Mouse (Mus musculus): ENCODE data around the gene Sde2.
"Not testable (repeated sequence)": the region's sequence is repeated elsewhere in the genome, so short reads cannot be mapped to it uniquely, and the experiment has no call there.

The Sde2 gene

GRCm38 (mm10) chr1:180883731-180884130 is 32.8 kb downstream of the Sde2 start:
- DNase-seq (ENCODE audit: low read depth, low spot score), result no peak

DNA sequence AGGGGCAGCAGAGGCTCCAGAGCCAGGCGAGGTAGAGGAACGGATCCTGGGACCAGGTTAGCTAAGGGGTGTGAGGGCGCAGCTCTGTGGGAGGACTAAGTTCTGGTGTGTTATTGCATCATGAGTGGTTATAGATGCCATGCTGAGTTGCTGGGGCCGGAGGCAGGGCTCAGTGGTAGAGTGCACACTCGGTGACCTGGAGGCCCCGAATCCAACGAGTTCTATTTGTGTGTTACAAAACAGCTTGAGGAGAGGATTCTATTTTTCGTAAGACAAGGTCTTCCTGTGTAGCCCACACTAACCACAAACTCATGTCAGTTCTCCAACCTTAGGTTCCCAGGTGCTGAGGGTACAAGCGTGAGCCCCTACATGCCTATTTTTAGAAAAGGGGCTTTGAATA is 33.6 kb downstream of the Sde2 start:
- no peak for DNase-seq (ENCODE audit: low read depth, low spot score)

DNA sequence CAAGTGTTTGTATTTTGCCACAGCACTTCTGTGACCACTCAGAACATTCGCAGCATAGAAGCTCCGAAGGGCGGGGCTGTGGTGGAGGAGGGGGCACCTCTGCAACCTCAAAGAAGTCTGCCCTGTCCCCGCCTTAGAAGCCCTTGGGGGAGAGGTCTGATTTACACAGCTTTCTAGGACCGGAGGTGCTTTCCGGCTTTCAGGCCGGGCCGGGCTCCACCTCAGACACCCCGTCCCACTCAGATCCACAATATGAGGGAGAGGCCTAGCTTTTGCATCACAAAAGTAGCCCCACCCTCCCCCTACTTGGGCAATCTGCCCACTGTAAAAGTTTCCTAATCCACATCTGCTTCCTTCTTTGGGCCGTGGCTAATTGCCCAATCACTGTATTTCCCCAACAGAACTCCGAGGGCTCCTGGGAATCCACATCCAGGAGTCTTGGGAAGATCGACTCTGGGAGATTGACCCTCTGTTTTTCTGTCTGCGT is 37.7 kb downstream of the Sde2 start:
- DNase-seq (ENCODE audit: low read depth, low spot score), result no peak

DNA sequence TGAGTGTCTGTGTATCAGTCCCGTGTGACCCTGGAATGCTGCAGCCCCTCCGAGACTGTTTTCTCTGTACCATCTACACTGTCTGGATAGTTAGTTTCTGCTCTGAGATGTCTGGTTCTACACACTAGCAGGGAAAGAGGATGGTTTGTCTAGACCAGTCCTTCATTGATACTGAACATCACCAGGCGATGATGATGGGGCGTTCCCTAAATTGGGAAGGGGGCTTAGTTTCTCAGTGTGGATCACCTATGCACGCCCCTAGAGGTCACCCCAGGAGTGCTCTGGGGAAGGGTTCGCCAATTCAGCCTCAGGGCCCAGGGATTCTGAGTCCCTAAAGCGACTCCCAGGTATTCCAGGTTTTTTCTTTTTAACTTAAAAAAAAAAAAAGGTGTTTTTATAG is 38.2 kb downstream of the Sde2 start:
- no peak for DNase-seq (ENCODE audit: low read depth, low spot score)

DNA sequence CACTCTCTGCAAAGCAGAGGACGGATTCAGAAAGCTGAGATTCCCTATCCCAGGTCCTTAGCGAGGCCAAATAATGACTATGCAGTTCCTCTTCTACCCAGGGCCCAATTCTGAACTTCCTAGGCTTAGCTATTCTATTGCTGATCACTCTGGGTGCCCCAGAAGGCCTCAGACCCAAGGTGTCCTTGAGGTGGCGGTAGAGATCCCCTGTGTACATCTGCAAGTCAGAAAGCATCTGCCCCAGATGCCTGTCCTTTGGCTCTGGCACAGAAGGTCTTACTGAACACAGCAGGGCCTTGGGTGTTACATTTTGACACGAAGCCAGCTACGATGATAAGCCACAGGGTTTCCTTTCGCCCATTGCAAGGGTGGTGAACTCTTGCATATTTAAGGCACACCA is 38.9 kb downstream of the Sde2 start:
- no peak for DNase-seq (ENCODE audit: low read depth, low spot score)

DNA sequence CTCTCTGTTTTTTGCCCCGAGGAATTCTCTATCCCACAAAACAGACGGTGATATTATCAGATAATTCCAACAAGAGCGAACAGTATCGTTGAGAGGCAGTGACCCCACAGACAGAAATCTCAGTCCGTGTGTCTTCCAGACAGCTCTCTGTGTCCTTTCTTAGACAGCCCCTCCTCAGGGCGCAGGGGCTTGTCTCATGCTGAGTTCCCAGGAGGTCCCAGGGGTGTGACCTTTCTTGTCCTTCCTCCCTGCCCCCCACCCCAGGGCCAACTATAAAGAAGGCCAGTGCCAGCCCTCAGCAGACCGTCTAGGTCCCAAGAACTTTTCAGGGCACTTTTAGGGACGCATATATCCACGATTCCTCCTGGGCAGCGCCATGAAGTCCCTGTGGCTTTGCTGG is 41.9 kb downstream of the Sde2 start, which contains the start of gene Lefty2:
Gene Lefty2, plus strand, starts transcription at position 301 of the 400 bp plus-strand sequence.
- DNase-seq (ENCODE audit: low read depth, low spot score), result no peak

GRCm38 (mm10) chr1:180894088-180894987 is 43.4 kb downstream of the Sde2 start:
- not testable (repeated sequence) for DNase-seq (ENCODE audit: low read depth, low spot score)

- peak; percentile 36 for DNase-seq (ENCODE audit: low read depth, low spot score)
Measured at GRCm38 (mm10) chr1:180901107-180901506, 50.2 kb downstream of the Sde2 start.

GRCm38 (mm10) chr1:180902915-180903314 is 52.0 kb downstream of the Sde2 start:
- DNase-seq (ENCODE audit: low read depth, low spot score), result no peak

DNA sequence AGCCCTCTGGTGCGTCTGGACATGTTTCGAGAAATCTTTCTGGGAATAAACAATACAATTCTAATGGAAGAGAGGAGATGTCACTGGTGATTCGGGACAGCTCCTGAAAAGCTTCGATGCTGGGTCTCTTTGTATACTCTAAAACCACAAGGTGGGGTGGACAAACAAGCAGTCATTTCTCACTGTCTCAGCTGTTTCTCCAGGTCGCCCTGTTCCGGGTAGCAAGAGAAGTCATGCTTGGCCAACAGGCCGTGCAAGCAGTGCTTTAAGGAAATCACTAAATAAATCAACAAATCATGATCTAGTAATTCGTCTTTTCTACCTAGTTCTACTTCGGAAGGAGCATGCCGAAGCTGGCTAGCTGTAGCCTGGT is 52.7 kb downstream of the Sde2 start:
- DNase-seq (ENCODE audit: low read depth, low spot score), result no peak

DNA sequence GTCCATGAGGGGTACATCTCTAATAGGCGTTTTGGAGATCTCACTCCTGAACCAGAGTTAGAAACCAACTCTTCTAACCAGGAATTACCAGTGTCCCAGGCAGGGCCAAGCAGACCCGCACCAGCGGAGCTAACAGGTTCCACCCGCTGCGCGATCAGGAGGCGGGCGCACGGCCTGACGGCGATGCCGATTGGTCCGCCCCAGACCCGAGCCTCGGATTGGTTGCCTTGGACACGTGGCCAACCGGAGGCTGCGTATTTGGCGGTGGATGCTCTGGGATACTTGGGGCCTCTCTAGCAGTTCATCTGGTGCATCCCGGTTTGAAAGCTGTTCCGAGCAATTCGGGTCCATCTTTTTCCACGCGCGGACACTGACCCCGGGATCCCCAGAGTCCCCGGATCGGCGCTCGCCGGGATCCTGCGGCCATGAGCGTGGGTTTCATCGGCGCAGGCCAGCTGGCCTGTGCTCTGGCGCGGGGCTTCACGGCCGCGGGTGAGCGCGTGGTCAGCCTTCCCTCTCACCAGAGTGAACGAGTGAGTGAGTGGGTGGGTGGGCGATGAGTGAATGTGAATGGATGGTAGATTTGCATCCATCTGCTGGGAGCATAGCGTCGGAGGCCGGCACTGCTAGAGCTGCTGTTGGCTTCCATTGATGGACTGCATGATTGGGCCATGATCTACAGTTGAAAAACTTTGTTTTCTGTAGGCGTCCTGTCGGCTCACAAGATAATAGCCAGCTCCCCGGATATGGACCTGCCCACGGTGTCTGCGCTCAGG is 53.3 kb downstream of the Sde2 start, which contains the start of gene Pycr2:
Gene Pycr2, plus strand, starts transcription at position 255 of the 776 bp plus-strand sequence.
- DNase-seq (ENCODE audit: low read depth, low spot score), result peak; percentile 88

DNA sequence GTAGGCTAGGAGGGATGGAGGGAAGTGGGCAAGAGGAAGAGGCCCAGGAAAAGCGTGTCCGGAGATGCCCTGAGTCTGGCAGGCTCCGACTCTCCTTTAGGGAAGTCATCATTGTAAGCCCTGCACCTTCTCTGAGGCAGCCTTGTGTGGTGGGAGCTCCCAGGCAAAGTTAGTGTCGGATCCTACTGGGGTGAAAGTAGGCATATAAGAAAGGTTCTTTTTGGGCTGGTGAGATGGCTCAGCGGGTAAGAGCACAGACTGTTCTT is 53.8 kb downstream of the Sde2 start:
- no peak for DNase-seq (ENCODE audit: low read depth, low spot score)

GRCm38 (mm10) chr1:180905307-180905706 is 54.4 kb downstream of the Sde2 start:
- DNase-seq (ENCODE audit: low read depth, low spot score), result no peak

GRCm38 (mm10) chr1:180905876-180906275 is 54.9 kb downstream of the Sde2 start:
- DNase-seq (ENCODE audit: low read depth, low spot score), result no peak

- no peak for DNase-seq (ENCODE audit: low read depth, low spot score)
Measured at GRCm38 (mm10) chr1:180906461-180907147, 55.7 kb downstream of the Sde2 start.

DNA sequence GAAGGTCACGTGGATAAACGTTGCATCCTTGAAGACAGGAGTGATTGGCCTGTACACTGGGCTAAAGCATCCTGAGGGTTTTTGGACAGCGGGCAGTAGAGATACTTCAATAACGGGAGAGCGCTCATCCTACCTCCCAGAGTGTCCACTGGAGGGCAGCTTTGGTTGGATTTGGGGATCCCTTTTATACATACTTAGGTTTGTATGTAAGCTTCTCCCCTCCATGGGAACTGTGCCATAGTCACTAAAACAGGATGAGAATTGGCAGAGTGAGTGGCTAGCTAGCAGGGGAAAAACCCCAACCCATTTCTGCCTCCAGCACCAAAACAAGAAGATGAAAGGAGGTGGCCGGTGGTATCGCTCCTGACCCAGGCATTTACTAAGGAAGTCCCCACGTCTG is 60.2 kb downstream of the Sde2 start:
- no peak for DNase-seq (ENCODE audit: low read depth, low spot score)

DNA sequence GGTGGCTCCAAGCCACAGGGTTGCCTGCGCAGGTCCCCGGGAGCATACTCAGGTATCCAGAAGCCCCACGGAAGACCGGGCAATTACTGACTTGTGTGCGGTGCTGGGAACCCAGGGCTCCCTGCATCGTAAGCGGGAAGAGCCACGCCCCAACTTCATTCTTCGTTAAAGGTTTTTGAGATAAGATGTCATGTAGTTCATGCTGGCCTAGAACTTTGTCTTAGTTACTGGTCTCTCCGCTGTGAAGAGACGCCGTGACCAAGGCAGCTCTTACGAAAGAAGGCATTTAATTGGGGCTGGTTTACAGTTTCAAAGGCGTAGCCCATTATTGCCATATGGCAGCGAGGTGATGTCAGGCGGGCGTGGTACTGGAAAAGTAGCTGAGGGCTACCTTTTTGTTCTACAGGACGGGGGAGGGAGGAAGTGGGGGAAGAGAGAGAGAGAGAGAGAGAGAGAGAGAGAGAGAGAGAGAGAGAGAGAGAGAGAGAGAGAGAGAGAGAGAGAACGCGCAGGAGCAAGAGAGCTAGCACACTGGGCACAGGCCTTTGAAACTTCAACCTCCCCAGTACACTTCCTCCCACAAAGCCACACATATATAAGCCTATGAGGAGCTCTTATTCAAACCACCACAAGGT is 60.8 kb downstream of the Sde2 start:
- DNase-seq (ENCODE audit: low read depth, low spot score), result no peak

GRCm38 (mm10) chr1:180912792-180913191 is 61.9 kb downstream of the Sde2 start:
- no peak for DNase-seq (ENCODE audit: low read depth, low spot score)

DNA sequence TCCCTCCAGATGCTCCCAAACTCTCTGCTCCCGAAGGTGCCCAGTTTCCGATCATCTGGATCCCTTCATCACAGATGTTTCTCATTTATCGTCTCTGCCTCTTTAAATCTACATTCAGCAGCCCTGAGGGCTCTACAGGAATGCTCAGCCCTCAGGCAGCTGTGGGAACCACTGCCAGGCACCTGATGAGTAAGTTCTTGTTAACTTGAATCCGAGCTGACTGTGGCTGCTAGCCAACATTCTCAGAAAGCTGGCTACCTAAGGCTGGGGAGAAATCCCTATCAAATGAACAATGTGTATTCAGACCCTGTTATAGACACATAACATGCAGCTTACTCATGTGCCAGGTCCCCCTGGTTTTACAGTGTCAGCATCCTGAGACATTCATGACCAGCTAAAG is 62.9 kb downstream of the Sde2 start:
- DNase-seq (ENCODE audit: low read depth, low spot score), result no peak

DNA sequence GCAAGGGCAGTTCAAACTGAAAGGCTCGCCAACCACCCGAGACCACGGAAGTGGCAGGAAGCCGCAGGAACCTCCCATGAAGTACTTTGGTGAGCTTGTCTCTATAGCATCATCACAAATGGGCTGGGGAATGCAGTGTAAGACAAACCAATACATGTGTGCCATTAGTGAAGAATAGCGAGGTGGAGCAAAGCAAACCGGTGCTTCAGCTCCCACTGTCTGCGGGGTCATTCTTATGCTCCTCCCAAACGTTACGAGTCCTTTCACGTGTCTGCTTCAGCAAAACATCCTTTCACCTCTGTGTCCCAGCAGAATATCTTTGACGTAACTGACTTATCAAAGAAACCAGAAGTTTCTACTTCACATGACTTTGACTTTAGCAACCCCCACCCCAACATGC is 65.5 kb downstream of the Sde2 start:
- DNase-seq (ENCODE audit: low read depth, low spot score), result no peak

- no peak for DNase-seq (ENCODE audit: low read depth, low spot score)
Measured at GRCm38 (mm10) chr1:180917053-180917452, 66.1 kb downstream of the Sde2 start.
